Mouse (Mus musculus) ES-Bruce4 (cell line): ENCODE results near the gene 1700029J07Rik. TPM values are rescaled to one million over a fixed set of nuclear protein-coding genes. Genes with fewer than 3 reads are reported as not detected.

Experiments used
- H3K27ac ChIP-seq: 2 replicates; pipeline ENCODE4 v1.5.1; 2012; ENCODE audit warnings: low read length, inconsistent platforms; ENCODE audit not compliant: insufficient read depth
- H3K27me3 ChIP-seq: 2 replicates; pipeline ENCODE4 v1.6.1; 2012; ENCODE audit warnings: mild to moderate bottlenecking, low read length, inconsistent platforms; ENCODE audit not compliant: control insufficient read depth, poor library complexity, insufficient read depth, severe bottlenecking
- H3K36me3 ChIP-seq: 2 replicates; pipeline ENCODE4 v1.6.1; 2012; ENCODE audit warnings: inconsistent platforms, mild to moderate bottlenecking, low read length, moderate library complexity; ENCODE audit not compliant: control insufficient read depth, poor library complexity, insufficient read depth, severe bottlenecking
- H3K4me1 ChIP-seq: one replicate; pipeline ENCODE4 v1.8.1; 2011; ENCODE audit warnings: low read length; ENCODE audit not compliant: control insufficient read depth, insufficient read depth
- H3K4me3 ChIP-seq: 2 replicates; pipeline ENCODE4 v1.5.1; 2011; ENCODE audit warnings: low read depth, mild to moderate bottlenecking, low read length
- H3K9ac ChIP-seq: 2 replicates; pipeline ENCODE4 v1.6.1; 2012; ENCODE audit warnings: low read depth, mild to moderate bottlenecking, inconsistent platforms; ENCODE audit not compliant: poor library complexity, severe bottlenecking
- H3K9me3 ChIP-seq: replicated peaks from 2 replicates; pipeline ENCODE4 v1.6.1; 2012; ENCODE audit warnings: mild to moderate bottlenecking, low read length, inconsistent platforms; ENCODE audit not compliant: control insufficient read depth, poor library complexity, insufficient read depth, severe bottlenecking
- CTCF ChIP-seq: IDR thresholded peaks from one replicate; pipeline ENCODE4 v1.8.1; 2011; ENCODE audit warnings: low read depth, low read length
- EP300 ChIP-seq: IDR thresholded peaks from 2 replicates; pipeline ENCODE4 v1.6.1; 2011; ENCODE audit warnings: low read depth, low read length; ENCODE audit not compliant: insufficient read depth
- POLR2A ChIP-seq: IDR thresholded peaks from one replicate; pipeline ENCODE4 v1.8.1; 2011; ENCODE audit warnings: low read length; ENCODE audit not compliant: insufficient read depth
- polyA plus RNA-seq: library from polyadenylated mRNA; stranded (reverse); fragments of >200 nt; gene quantifications from 2 replicates; pipeline ENCODE4 v1.2.4, GENCODE M21; 2011; ENCODE audit warnings: low read depth; ENCODE audit not compliant: missing spikeins, insufficient read depth, insufficient read length

1700029J07Rik gene
- polyA plus RNA-seq, 1 experiment, result 4.8 TPM

DNA sequence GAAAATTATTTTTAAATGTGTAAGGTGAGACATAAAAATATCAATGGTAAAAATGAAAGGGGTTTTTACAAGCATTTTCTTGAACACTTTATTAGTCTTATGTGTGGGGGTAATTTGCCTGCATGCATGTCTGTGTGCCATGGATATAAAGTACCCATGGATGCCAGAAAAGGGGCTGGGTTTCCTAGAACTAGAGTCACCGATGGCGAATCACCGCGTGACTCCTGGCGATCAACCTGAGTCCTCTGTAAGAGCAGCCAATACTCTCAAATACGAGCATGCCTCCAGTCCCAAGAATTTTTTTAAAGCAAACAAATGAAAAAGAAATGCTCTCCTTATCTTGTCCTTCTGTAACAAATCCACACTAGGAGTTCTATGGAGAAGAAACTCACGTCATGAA is 52.9 kb downstream of the 1700029J07Rik start:
- no peaks in the 10 kb centered on the region for H3K27me3 ChIP-seq
- H3K27ac ChIP-seq, result no peak overlapping the region
- H3K4me1 ChIP-seq, result no peaks in the 10 kb centered on the region
- H3K4me3 ChIP-seq, result no peak overlapping the region
- H3K9me3 ChIP-seq, result peaks cover 15% of the 10 kb centered on the region
- H3K9ac ChIP-seq, result no peak overlapping the region
- TF ChIP-seq POLR2A (no peak), EP300 (no peak), CTCF (no peak)
- no peaks in the 10 kb centered on the region for H3K36me3 ChIP-seq

DNA sequence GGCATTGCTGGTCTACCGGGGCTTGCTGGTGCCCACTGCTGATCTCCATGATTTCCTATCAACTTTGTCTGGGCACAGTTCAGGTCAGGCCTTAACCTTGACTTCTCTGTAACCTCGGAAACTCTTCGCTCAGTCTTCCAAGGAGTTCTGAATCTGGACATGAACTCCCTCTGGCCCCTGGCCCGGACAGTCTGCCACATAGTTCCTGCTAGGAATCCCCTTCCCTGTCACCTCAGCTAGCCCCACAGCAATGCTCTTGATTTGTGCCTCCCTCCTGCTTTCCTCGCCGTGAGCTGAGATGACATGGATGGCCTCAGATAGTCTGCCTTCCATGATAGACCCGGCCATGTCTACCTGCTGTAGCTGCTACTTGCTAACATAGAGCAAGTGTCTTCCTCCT is 54.7 kb downstream of the 1700029J07Rik start:
- Histone ChIP-seq H3K27me3 (no peaks in the 10 kb centered on the region), H3K36me3 (no peaks in the 10 kb centered on the region), H3K27ac (no peak overlapping the region), H3K4me1 (no peaks in the 10 kb centered on the region), H3K9ac (no peak overlapping the region), H3K4me3 (no peak overlapping the region), H3K9me3 (peaks cover 15% of the 10 kb centered on the region)
- TF ChIP-seq CTCF, result no peak
- no peak for TF ChIP-seq EP300
- no peak for TF ChIP-seq POLR2A

DNA sequence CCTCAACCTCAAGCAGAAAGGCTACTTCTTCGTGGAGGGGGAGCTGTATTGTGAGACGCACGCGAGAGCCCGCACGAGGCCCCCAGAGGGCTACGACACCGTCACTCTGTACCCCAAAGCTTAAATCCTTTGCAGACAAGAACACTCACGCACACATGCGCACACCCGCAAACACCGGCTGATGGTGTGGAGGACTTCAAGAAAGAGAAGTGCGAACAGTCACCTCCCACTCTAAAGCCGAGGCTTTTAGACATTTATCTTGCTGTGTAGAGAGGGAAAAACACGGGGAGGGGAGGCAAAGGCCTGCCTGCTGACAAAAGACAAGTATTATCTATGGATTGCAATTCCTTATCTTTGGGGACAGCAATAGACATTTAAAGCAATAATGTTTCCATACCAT is 56.2 kb downstream of the 1700029J07Rik start:
- Histone ChIP-seq H3K27me3 (no peaks in the 10 kb centered on the region), H3K27ac (no peak overlapping the region), H3K9me3 (peaks cover 15% of the 10 kb centered on the region), H3K9ac (no peak overlapping the region), H3K36me3 (no peaks in the 10 kb centered on the region), H3K4me1 (no peaks in the 10 kb centered on the region), H3K4me3 (no peak overlapping the region)
- TF ChIP-seq POLR2A (no peak), CTCF (no peak), EP300 (no peak)

- Histone ChIP-seq H3K27me3 (no peaks in the 10 kb centered on the region), H3K9ac (no peak overlapping the region), H3K4me1 (no peaks in the 10 kb centered on the region), H3K9me3 (peaks cover 11% of the 10 kb centered on the region), H3K36me3 (no peaks in the 10 kb centered on the region), H3K27ac (no peak overlapping the region), H3K4me3 (no peak overlapping the region)
- no peak for TF ChIP-seq CTCF
- TF ChIP-seq POLR2A, result no peak
- no peak for TF ChIP-seq EP300
Measured at GRCm38 (mm10) chr8:45917040-45917679, 57.9 kb downstream of the 1700029J07Rik start.

GRCm38 (mm10) chr8:45916496-45916895 is 58.6 kb downstream of the 1700029J07Rik start:
- Histone ChIP-seq H3K9ac (no peak overlapping the region), H3K9me3 (peaks cover 4% of the 10 kb centered on the region; the same call in 1 of the 2 replicates), H3K4me3 (no peak overlapping the region), H3K4me1 (no peaks in the 10 kb centered on the region), H3K27me3 (no peaks in the 10 kb centered on the region), H3K27ac (no peak overlapping the region), H3K36me3 (no peaks in the 10 kb centered on the region)
- TF ChIP-seq EP300 (no peak), CTCF (no peak), POLR2A (no peak)

DNA sequence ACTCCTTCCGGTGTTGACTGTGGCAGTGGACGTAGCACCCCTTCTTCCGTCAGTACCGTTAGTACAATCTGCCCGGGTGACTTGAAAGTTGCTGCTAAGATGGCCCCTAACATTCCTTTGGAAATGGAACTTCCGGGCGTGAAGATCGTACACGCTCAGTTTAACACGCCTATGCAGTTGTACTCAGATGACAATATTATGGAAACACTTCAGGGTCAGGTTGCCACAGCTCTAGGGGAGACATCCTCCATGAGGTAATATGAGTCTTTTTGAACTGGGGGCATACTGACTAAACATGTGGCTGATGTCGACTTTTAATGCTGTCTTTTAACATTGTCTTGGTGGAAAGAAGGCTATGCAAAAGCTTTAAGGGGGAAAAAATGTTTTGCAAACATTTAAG is 61.3 kb downstream of the 1700029J07Rik start:
- no peaks in the 10 kb centered on the region for H3K4me1 ChIP-seq
- no peak overlapping the region for H3K4me3 ChIP-seq
- no peak overlapping the region for H3K27ac ChIP-seq
- H3K27me3 ChIP-seq, result no peaks in the 10 kb centered on the region
- H3K9me3 ChIP-seq, result 0 out of 2 replicates have a peak, but pooled peaks cover 2% of the 10 kb centered on the region
- no peak overlapping the region for H3K9ac ChIP-seq
- no peaks in the 10 kb centered on the region for H3K36me3 ChIP-seq
- TF ChIP-seq CTCF (no peak), EP300 (no peak), POLR2A (no peak)
